Mouse (Mus musculus): Measurements from ENCODE around the gene Atmin. TPM values are rescaled to one million over a fixed set of nuclear protein-coding genes. Genes with fewer than 3 reads are reported as not detected.
A peak's percentile ranks its signal among the peaks of the same experiment; 100 is the strongest.

The Atmin gene
- polyA plus RNA-seq (2012; rRNA removed) = 13.9 and 15.9 TPM in 2 replicates

GRCm38 (mm10) chr8:116943161-116943554 lies at the start of gene Atmin:
TSS of gene Atmin (plus strand) at chr8:116943393.
- Histone ChIP-seq H3K4me3 (replicated peaks; ENCODE audit: extremely low read depth, low read depth, low read length) (peak within 1 kb of the TSS; percentile 95), H3K4me1 (ENCODE audit: control insufficient read depth, insufficient read depth, low read length) (no peaks in the 10 kb centered on the region)
- under 1% methylated on average over 46 of the region's 46 CpGs for WGBS
- peak; percentile 76 for DNase-seq
- no peak for TF ChIP-seq POLR2A (IDR thresholded peaks at IDR 0.05; ENCODE audit: borderline replicate concordance, extremely low read depth, low read depth, low read length)
- peak; percentile 39 for TF ChIP-seq CTCF (IDR thresholded peaks at IDR 0.05; ENCODE audit: insufficient read depth, low read length)

GRCm38 (mm10) chr8:116893938-116894337 lies 49.3 kb upstream of the Atmin start:
- 47% methylated on average over 11 of the region's 11 CpGs for WGBS
- TF ChIP-seq POLR2A (IDR thresholded peaks at IDR 0.05; ENCODE audit: borderline replicate concordance, extremely low read depth, low read depth, low read length) = no peak
- no peak for TF ChIP-seq CTCF (IDR thresholded peaks at IDR 0.05; ENCODE audit: insufficient read depth, low read length)

DNA sequence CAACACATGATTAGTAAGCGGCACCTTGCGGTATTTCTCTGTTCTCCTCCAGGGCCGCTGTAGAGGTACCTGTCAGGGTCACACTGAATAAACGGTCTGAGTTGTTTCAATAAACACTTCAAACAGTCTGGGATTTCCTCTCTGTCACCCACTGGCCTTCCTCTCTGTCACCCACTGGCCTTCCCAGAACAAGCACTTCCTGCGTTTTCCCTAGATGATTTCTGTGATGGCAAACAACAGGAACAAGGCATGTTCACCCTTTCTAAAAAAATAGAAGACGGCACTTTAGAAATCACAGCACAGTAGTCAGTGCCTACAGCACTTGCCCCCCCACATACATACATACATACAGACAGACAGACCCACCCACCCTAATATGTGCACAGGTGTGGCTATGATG lies 47.7 kb upstream of the Atmin start:
- DNase-seq = no peak
- Histone ChIP-seq H3K4me1 (ENCODE audit: control insufficient read depth, insufficient read depth, low read length) (no peaks in the 10 kb centered on the region), H3K4me3 (replicated peaks; ENCODE audit: extremely low read depth, low read depth, low read length) (no peak overlapping the region)
- 66% methylated on average over 6 of the region's 6 CpGs for WGBS
- TF ChIP-seq POLR2A (IDR thresholded peaks at IDR 0.05; ENCODE audit: borderline replicate concordance, extremely low read depth, low read depth, low read length) (no peak), CTCF (IDR thresholded peaks at IDR 0.05; ENCODE audit: insufficient read depth, low read length) (no peak)

More at GRCm38 (mm10) chr8:116893938-116894337, 49.3 kb upstream of the Atmin start:
- DNase-seq = no peak
- no peak overlapping the region for H3K4me3 ChIP-seq (replicated peaks; ENCODE audit: extremely low read depth, low read depth, low read length)
- no peaks in the 10 kb centered on the region for H3K4me1 ChIP-seq (ENCODE audit: control insufficient read depth, insufficient read depth, low read length)

DNA sequence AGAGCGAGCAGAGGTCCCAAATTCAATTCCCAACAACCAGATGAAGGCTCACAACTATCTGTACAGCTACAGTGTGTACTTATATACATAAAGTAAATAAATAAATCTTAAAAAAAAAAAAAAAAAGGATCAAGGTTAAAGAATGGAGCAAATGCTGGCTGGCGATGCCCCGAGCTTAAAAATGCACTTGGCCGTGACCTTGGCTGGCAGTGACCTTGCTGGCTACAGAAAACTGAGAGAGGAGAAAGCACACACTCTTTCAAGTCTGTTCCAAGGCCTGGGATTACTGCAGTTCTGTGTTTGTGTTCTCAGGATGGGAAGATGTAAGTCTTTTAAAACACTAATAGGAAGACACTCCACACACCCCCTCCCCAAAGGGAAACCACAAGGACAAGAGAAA lies 38.5 kb upstream of the Atmin start:
- DNase-seq = no peak
- no peak for TF ChIP-seq POLR2A (IDR thresholded peaks at IDR 0.05; ENCODE audit: borderline replicate concordance, extremely low read depth, low read depth, low read length)
- TF ChIP-seq CTCF (IDR thresholded peaks at IDR 0.05; ENCODE audit: insufficient read depth, low read length) = no peak
- Histone ChIP-seq H3K4me1 (ENCODE audit: control insufficient read depth, insufficient read depth, low read length) (no peaks in the 10 kb centered on the region), H3K4me3 (replicated peaks; ENCODE audit: extremely low read depth, low read depth, low read length) (no peak overlapping the region)
- 90% methylated on average over 4 of the region's 4 CpGs for WGBS

GRCm38 (mm10) chr8:116905252-116905651 lies 37.9 kb upstream of the Atmin start:
- Histone ChIP-seq H3K4me1 (ENCODE audit: control insufficient read depth, insufficient read depth, low read length) (no peaks in the 10 kb centered on the region), H3K4me3 (replicated peaks; ENCODE audit: extremely low read depth, low read depth, low read length) (no peak overlapping the region)
- no peak for DNase-seq
- TF ChIP-seq CTCF (IDR thresholded peaks at IDR 0.05; ENCODE audit: insufficient read depth, low read length) (no peak), POLR2A (IDR thresholded peaks at IDR 0.05; ENCODE audit: borderline replicate concordance, extremely low read depth, low read depth, low read length) (no peak)
- 79% methylated on average over 4 of the region's 4 CpGs for WGBS

DNA sequence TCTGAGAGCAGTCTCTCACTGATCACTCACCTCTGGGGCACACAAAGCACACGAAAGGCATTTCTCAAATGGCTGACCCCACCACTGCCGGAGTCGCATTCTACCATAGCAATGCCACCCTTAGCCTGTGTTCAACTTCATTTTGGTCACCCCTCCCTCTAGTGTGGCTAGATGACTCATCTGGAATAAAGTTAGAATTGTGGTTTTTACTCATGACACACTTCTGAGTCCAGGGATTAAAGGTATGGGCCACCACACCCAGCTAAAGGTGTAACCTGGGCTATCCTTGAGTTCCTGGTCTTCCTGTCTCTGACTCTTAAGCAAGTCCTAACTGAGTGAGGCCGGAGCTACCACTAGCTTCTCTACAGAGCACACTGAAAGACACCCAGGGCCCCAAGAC lies 37.4 kb upstream of the Atmin start:
- no peak for DNase-seq
- Histone ChIP-seq H3K4me3 (replicated peaks; ENCODE audit: extremely low read depth, low read depth, low read length) (no peak overlapping the region), H3K4me1 (ENCODE audit: control insufficient read depth, insufficient read depth, low read length) (no peaks in the 10 kb centered on the region)
- no peak for TF ChIP-seq POLR2A (IDR thresholded peaks at IDR 0.05; ENCODE audit: borderline replicate concordance, extremely low read depth, low read depth, low read length)
- no peak for TF ChIP-seq CTCF (IDR thresholded peaks at IDR 0.05; ENCODE audit: insufficient read depth, low read length)
- WGBS = 91% methylated on average over 4 of the region's 4 CpGs

DNA sequence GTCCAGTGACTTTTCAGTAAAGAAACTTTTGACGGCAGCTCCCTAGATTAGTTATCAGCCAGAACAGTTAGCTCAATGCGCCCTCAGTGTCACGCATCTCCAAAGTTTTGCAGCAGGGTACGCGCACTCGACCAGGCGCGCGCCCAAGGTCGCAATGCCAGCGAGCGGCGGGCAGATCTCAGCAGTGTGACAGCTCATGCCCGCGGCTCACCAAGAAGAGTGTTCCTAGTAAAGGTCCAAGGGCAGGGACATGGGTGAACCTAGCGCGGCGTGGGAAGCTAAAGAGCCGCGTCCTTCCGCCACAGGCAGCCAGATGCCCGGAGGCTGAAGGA lies 22.2 kb upstream of the Atmin start:
- H3K4me1 ChIP-seq (ENCODE audit: control insufficient read depth, insufficient read depth, low read length) = peaks cover 3% of the 10 kb centered on the region
- TF ChIP-seq CTCF (IDR thresholded peaks at IDR 0.05; ENCODE audit: insufficient read depth, low read length) (no peak), POLR2A (IDR thresholded peaks at IDR 0.05; ENCODE audit: borderline replicate concordance, extremely low read depth, low read depth, low read length) (no peak)
- H3K4me3 ChIP-seq (replicated peaks; ENCODE audit: extremely low read depth, low read depth, low read length) = peak overlapping the region; percentile 96
- under 1% methylated on average over 22 of the region's 22 CpGs for WGBS
- DNase-seq = no peak

GRCm38 (mm10) chr8:116921337-116922059 lies 21.7 kb upstream of the Atmin start, which contains the start of the genes Cmc2 and Cenpn:
TSS of gene Cmc2 (minus strand) at chr8:116921455.
TSS of gene Cenpn (plus strand) at chr8:116921730.
- DNase-seq = peak; percentile 94
- H3K4me1 ChIP-seq (ENCODE audit: control insufficient read depth, insufficient read depth, low read length) = peaks cover 3% of the 10 kb centered on the region
- under 1% methylated on average over 57 of the region's 57 CpGs for WGBS
- peak within 1 kb of the TSS; percentile 96 for H3K4me3 ChIP-seq (replicated peaks; ENCODE audit: extremely low read depth, low read depth, low read length)
- TF ChIP-seq POLR2A (IDR thresholded peaks at IDR 0.05; ENCODE audit: borderline replicate concordance, extremely low read depth, low read depth, low read length) (peak; percentile 98; the same call in 1 of the 2 replicates), CTCF (IDR thresholded peaks at IDR 0.05; ENCODE audit: insufficient read depth, low read length) (no peak)

DNA sequence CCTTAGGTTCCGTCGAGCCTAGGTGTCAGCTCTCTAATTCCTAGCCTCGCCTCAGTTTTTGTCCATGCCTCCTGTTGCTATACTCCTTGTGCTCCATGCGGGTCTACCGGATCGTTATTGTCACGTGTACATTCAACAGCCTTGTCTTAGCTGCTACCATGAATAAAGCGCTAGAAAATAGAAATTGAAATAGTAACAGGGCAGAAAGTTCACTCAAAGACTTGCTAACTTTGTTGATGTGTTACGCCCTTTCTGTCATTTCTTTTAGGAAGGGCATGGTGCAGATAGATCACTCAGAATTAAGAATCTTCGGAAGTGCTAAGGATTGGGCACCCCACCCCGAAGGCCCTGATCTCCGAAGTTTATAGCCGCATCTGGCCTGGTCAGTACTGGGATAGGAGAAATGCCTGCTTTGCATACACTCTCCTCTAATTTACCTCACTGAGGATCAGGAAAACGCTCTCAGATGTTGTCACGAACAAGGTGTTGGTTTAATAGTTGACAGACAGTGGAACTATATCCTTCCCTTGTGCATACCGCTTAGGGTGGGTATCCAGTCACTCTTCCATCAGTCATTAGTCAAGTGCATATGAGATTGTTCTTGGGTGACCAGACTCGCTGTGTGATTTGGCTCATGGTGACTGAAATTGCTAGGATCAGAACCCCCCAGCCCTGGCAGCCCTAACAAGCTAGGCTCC lies 21.0 kb upstream of the Atmin start:
- WGBS = 24% methylated on average over 17 of the region's 17 CpGs
- H3K4me1 ChIP-seq (ENCODE audit: control insufficient read depth, insufficient read depth, low read length) = peaks cover 3% of the 10 kb centered on the region
- no peak for DNase-seq
- TF ChIP-seq POLR2A (IDR thresholded peaks at IDR 0.05; ENCODE audit: borderline replicate concordance, extremely low read depth, low read depth, low read length) (no peak), CTCF (IDR thresholded peaks at IDR 0.05; ENCODE audit: insufficient read depth, low read length) (no peak)
- peak overlapping the region; percentile 96 for H3K4me3 ChIP-seq (replicated peaks; ENCODE audit: extremely low read depth, low read depth, low read length)
